8 mouse cellular contexts compared by ENCODE assay signal in genomic region chr8:84989311-84989731, GRCm38 (mm10). TPM values are rescaled to one million over a fixed set of nuclear protein-coding genes. Genes with fewer than 3 reads are reported as not detected.
DNase-seq lines count a peak whose midpoint lies in the region; ATAC-seq and TF ChIP-seq lines count a peak whose summit lies in the region.

No protein-coding gene starts in this region.

- WGBS in heart, adult 2 months: 16% methylated on average over 15 of the region's 15 CpGs
- WGBS in lung, embryonic 16.5 days: 14% methylated on average over 15 of the region's 15 CpGs

- H3K27me3 ChIP-seq in heart, adult 2 months (ENCODE audit: control insufficient read depth, insufficient read depth, low read length): no peaks in the 10 kb centered on the region
- H3K27me3 ChIP-seq in lung, embryonic 16.5 days (ENCODE audit: control insufficient read depth, insufficient read depth, low read depth, low read length): no peaks in the 10 kb centered on the region

- peak overlapping the region; percentile 88 for H3K4me2 ChIP-seq in lung, embryonic 16.5 days (ENCODE audit: low read depth, low read length)

- no peak for TF ChIP-seq CTCF in heart, adult 2 months (IDR thresholded peaks at IDR 0.05)

- peak overlapping the region; percentile 0; the same call in 1 of the 2 replicates for H3K4me3 ChIP-seq in heart, adult 2 months
- H3K4me3 ChIP-seq in lung, embryonic 16.5 days (ENCODE audit: low read length): peak overlapping the region; percentile 17; the same call in 1 of the 2 replicates

- H3K36me3 ChIP-seq in heart, adult 2 months (ENCODE audit: control insufficient read depth, insufficient read depth, low read length): no peaks in the 10 kb centered on the region
- H3K36me3 ChIP-seq in lung, embryonic 16.5 days (ENCODE audit: control insufficient read depth, insufficient read depth, low read length): no peaks in the 10 kb centered on the region

- no peak for TF ChIP-seq EP300 in heart, adult 2 months (IDR thresholded peaks at IDR 0.05; ENCODE audit: insufficient read depth, low read depth, low read length)

- intact Hi-C loops in heart, adult 2 months (cut with DNase I): loop anchor here (1.0 to 2.0 kb wide), 2 partner anchors 15 to 325 kb away; no protein-coding TSS in a partner anchor

- H3K79me2 ChIP-seq in heart, adult 2 months (replicated peaks; ENCODE audit: control insufficient read depth, insufficient read depth, low read length): no peaks in the 10 kb centered on the region

- H3K9ac ChIP-seq in heart, adult 2 months (ENCODE audit: low read depth, low read length): no peak overlapping the region
- peak overlapping the region; percentile 29 for H3K9ac ChIP-seq in lung, embryonic 16.5 days (ENCODE audit: low read length)

- DNase-seq in retina, postnatal 1 day: peak; percentile 57
- DNase-seq in retina, embryonic 14.5 days (ENCODE audit: low spot score): no peak
- peak; percentile 54 to 59 for DNase-seq in cerebellum, postnatal 10 days
- DNase-seq in heart, adult 2 months: peak; percentile 69 to 75
- peak; percentile 98 for DNase-seq in kidney, adult 9 months
- DNase-seq in urinary bladder, adult 2 months (ENCODE audit: low spot score): peak; percentile 53
- DNase-seq in layer of hippocampus, adult 11-12 months (ENCODE audit: low spot score): no peak

- H3K27ac ChIP-seq in heart, adult 2 months: peak overlapping the region; percentile 89
- H3K27ac ChIP-seq in lung, embryonic 16.5 days (ENCODE audit: low read length): peak overlapping the region; percentile 66

- no peak for ATAC-seq in lung, embryonic 16.5 days (ENCODE audit: low read depth)

- H3K4me1 ChIP-seq in heart, adult 2 months (ENCODE audit: control insufficient read depth, insufficient read depth, low read length): peaks cover 13% of the 10 kb centered on the region
- H3K4me1 ChIP-seq in lung, embryonic 16.5 days (replicated peaks; ENCODE audit: control insufficient read depth, insufficient read depth, low read length): peaks cover 32% of the 10 kb centered on the region

- TF ChIP-seq POLR2A in heart, adult 2 months (IDR thresholded peaks at IDR 0.05; ENCODE audit: insufficient read depth, low read depth, low read length): no peak

- no peaks in the 10 kb centered on the region for H3K9me3 ChIP-seq in lung, embryonic 16.5 days (ENCODE audit: control insufficient read depth, low read length)

RNA-seq across cellular contexts. Expression of gene Hook2, which starts 1.1 kb away (rescaled TPM):
- total RNA-seq in heart, adult 2 months (2021): 1 to 10 TPM; 2.0 TPM
- 2.3 and 2.4 TPM in 2 replicates for polyA plus RNA-seq in heart, adult 2 months (2012; rRNA removed)
- polyA plus RNA-seq in lung, embryonic 16.5 days (2015; fragmentation: Nextera tagmentation; extraction: Ambion mirVana): 24.2 and 27.2 TPM in 2 replicates
- polyA plus RNA-seq in urinary bladder, adult 2 months (2012; rRNA removed): 26.9 and 28.5 TPM in 2 replicates

RNA-seq across cellular contexts. Expression of gene Junb, which starts 10.8 kb away (rescaled TPM):
- total RNA-seq in heart, adult 2 months (2021): 10 to 100 TPM; 10.4 to 19.0 TPM
- 13.1 and 17.3 TPM in 2 replicates for polyA plus RNA-seq in heart, adult 2 months (2012; rRNA removed)
- polyA plus RNA-seq in lung, embryonic 16.5 days (2015; fragmentation: Nextera tagmentation; extraction: Ambion mirVana): 13.7 and 15.5 TPM in 2 replicates
- polyA plus RNA-seq in urinary bladder, adult 2 months (2012; rRNA removed): 97.4 and 121 TPM in 2 replicates

RNA-seq across cellular contexts. Expression of gene Rnaseh2a, which starts 19.8 kb away (rescaled TPM):
- 10 to 100 TPM; 38.1 to 50.5 TPM for total RNA-seq in heart, adult 2 months (2021)
- 33.7 and 46.3 TPM in 2 replicates for polyA plus RNA-seq in heart, adult 2 months (2012; rRNA removed)
- 114 and 119 TPM in 2 replicates for polyA plus RNA-seq in lung, embryonic 16.5 days (2015; fragmentation: Nextera tagmentation; extraction: Ambion mirVana)
- 49.4 and 49.5 TPM in 2 replicates for polyA plus RNA-seq in urinary bladder, adult 2 months (2012; rRNA removed)

RNA-seq across cellular contexts. Expression of gene Prdx2, which starts 19.9 kb away (rescaled TPM):
- 100 to 1,000 TPM; 591 to 662 TPM for total RNA-seq in heart, adult 2 months (2021)
- 464 and 584 TPM in 2 replicates for polyA plus RNA-seq in heart, adult 2 months (2012; rRNA removed)
- polyA plus RNA-seq in lung, embryonic 16.5 days (2015; fragmentation: Nextera tagmentation; extraction: Ambion mirVana): 644 and 691 TPM in 2 replicates
- polyA plus RNA-seq in urinary bladder, adult 2 months (2012; rRNA removed): 215 and 231 TPM in 2 replicates

RNA-seq across cellular contexts. Expression of gene Gm49661, which starts 20.1 kb away (rescaled TPM):
- total RNA-seq in heart, adult 2 months (2021): 1 to 10 TPM; 1.3 to 2.1 TPM
- not detected in 2 replicates for polyA plus RNA-seq in heart, adult 2 months (2012; rRNA removed)
- not detected in 2 replicates for polyA plus RNA-seq in lung, embryonic 16.5 days (2015; fragmentation: Nextera tagmentation; extraction: Ambion mirVana)
- not detected in 2 replicates for polyA plus RNA-seq in urinary bladder, adult 2 months (2012; rRNA removed)

Comparison
In these comparisons a context has a peak if more than half of its experiments do, and no peak if none do; other contexts are left out.
1. DNase-seq: peak in retina, postnatal 1 day (single experiment), cerebellum, postnatal 10 days (2 of 2), heart, adult 2 months (2 of 2), kidney, adult 9 months (single experiment) and urinary bladder, adult 2 months (single experiment); none in retina, embryonic 14.5 days (single experiment) and layer of hippocampus, adult 11-12 months (single experiment).